In genomic region chr16:90427838-90428630, GRCm38 (mm10) we compare ENCODE assay signal across 25 mouse cellular contexts. TPM values are rescaled to one million over a fixed set of nuclear protein-coding genes. Genes with fewer than 3 reads are reported as not detected.
A peak's percentile ranks its signal among the peaks of the same experiment; 100 is the strongest.
DNase-seq lines count a peak whose midpoint lies in the region; ATAC-seq and TF ChIP-seq lines count a peak whose summit lies in the region.
"Had no signal": no experiment of that assay in that cellular context is flagged by ENCODE, and none has a peak within 500 bp of the region (broad histone marks: within the 10 kb centered on the region; RNA-seq: fewer than 3 reads in every experiment).

No protein-coding gene starts in this region.

- no peak for DNase-seq in lung, postnatal 0 days (ENCODE audit: low spot score)
- no peak for DNase-seq in lung, adult 2 months
- DNase-seq in ES-CJ7 (ENCODE audit: low read depth, low spot score) (peak; percentile 51), ZHBTc4 (ENCODE audit: low read depth, low spot score) (peak; percentile 75)
- no peak for DNase-seq in Muller cell, postnatal 12 days (ENCODE audit: inconsistent ontology term)
- DNase-seq in adrenal gland, adult (ENCODE audit: inconsistent age in 2 of 2, low spot score in 1 of 2) = no peak
- DNase-seq: adrenal gland, adult 2 months; adrenal gland, postnatal 10 days; adrenal gland, postnatal 25 days; cerebellum, adult 11 months; cerebellum, adult 18-20 months; cerebellum, adult 8-10 months; cerebellum, adult 9-11 months; cerebellum, postnatal 14 days; cerebellum, postnatal 36 days; embryo, embryonic 11 days had no signal

- no peak overlapping the region for H3K27ac ChIP-seq in lung, postnatal 0 days (ENCODE audit: low read length)
- H3K27ac ChIP-seq: embryonic facial prominence, embryonic 13.5 days; embryonic facial prominence, embryonic 15.5 days; forebrain, embryonic 10.5 days; forebrain, embryonic 12.5 days had no signal

- TF ChIP-seq POLR2A in lung, adult 2 months (IDR thresholded peaks at IDR 0.05; ENCODE audit: borderline replicate concordance, extremely low read depth, low read depth, low read length) = no peak

- TF ChIP-seq EP300 in lung, postnatal 0 days (IDR thresholded peaks at IDR 0.05) = no peak

- H3K4me3 ChIP-seq in lung, postnatal 0 days (ENCODE audit: low read depth, low read length) = no peak overlapping the region
- H3K4me3 ChIP-seq in lung, adult 2 months (replicated peaks; ENCODE audit: extremely low read depth, low read depth, low read length) = no peak overlapping the region
- H3K4me3 ChIP-seq: embryonic facial prominence, embryonic 13.5 days; embryonic facial prominence, embryonic 15.5 days; erythroblast, embryonic 14.5 days; forebrain, embryonic 10.5 days; forebrain, embryonic 12.5 days had no signal

- no peak for ATAC-seq in lung, postnatal 0 days
- ATAC-seq: activated CD4-positive, CD25-positive, alpha-beta regulatory T cell, adult 4 months; forebrain, embryonic 14.5 days; forebrain, embryonic 16.5 days had no signal

- no peaks in the 10 kb centered on the region for H3K27me3 ChIP-seq in lung, postnatal 0 days (replicated peaks; ENCODE audit: insufficient read depth, low read length)
- H3K27me3 ChIP-seq: embryonic facial prominence, embryonic 13.5 days; embryonic facial prominence, embryonic 15.5 days; forebrain, embryonic 12.5 days had no signal

- H3K4me2 ChIP-seq in lung, postnatal 0 days (replicated peaks; ENCODE audit: low read depth, low read length) = no peak overlapping the region
- H3K4me2 ChIP-seq: embryonic facial prominence, embryonic 13.5 days; embryonic facial prominence, embryonic 15.5 days; forebrain, embryonic 12.5 days had no signal

- peaks cover 6% of the 10 kb centered on the region; the same call in 1 of the 2 replicates for H3K4me1 ChIP-seq in lung, postnatal 0 days (ENCODE audit: insufficient read depth, low read depth, low read length)
- H3K4me1 ChIP-seq in lung, adult 2 months (ENCODE audit: control insufficient read depth, insufficient read depth, low read length) = no peaks in the 10 kb centered on the region

- H3K9me3 ChIP-seq in lung, postnatal 0 days (ENCODE audit: low read length) = no peaks in the 10 kb centered on the region
- H3K9me3 ChIP-seq: embryonic facial prominence, embryonic 15.5 days; forebrain, embryonic 12.5 days had no signal

- H3K36me3 ChIP-seq in lung, postnatal 0 days (ENCODE audit: insufficient read depth, low read length) = 0 out of 2 replicates have a peak, but pooled peaks cover 6% of the 10 kb centered on the region
- H3K36me3 ChIP-seq: G1E had no signal

- H3K9ac ChIP-seq in lung, postnatal 0 days (replicated peaks; ENCODE audit: low read depth) = no peak overlapping the region
- H3K9ac ChIP-seq: embryonic facial prominence, embryonic 13.5 days; embryonic facial prominence, embryonic 15.5 days; forebrain, embryonic 12.5 days had no signal

- TF ChIP-seq CTCF in lung, postnatal 0 days (IDR thresholded peaks at IDR 0.05) = peak; percentile 5; the same call in 1 of the 2 replicates
- no peak for TF ChIP-seq CTCF in lung, adult 2 months (IDR thresholded peaks at IDR 0.05; ENCODE audit: insufficient read depth, low read length)

- 91% methylated on average over 8 of the region's 8 CpGs for WGBS in lung, postnatal 0 days
- 88% methylated on average over 8 of the region's 8 CpGs for WGBS in lung, adult 2 months

RNA-seq across cellular contexts. Expression of gene Hunk, which starts 42.2 kb away (rescaled TPM):
- polyA plus RNA-seq in lung, postnatal 0 days (2015; fragmentation: Nextera tagmentation; extraction: Ambion mirVana) = 6.4 and 7.4 TPM in 2 replicates
- polyA plus RNA-seq in lung, adult 2 months (2012; rRNA removed) = 4.3 and 5.3 TPM in 2 replicates
- polyA plus RNA-seq: erythroblast, embryonic 14.5 days; G1E had no signal

Comparison
In these comparisons a context has a peak if more than half of its experiments do, and no peak if none do; other contexts are left out.
1. DNase-seq: peak in ES-CJ7 (single experiment) and ZHBTc4 (single experiment); none in lung, postnatal 0 days (single experiment), lung, adult 2 months (single experiment), Muller cell, postnatal 12 days (single experiment) and adrenal gland, adult (0 of 2).